Mouse (Mus musculus): ENCODE results near the gene Unc5cl. TPM values are rescaled to one million over a fixed set of nuclear protein-coding genes. Genes with fewer than 3 reads are reported as not detected.

Unc5cl gene
- polyA plus RNA-seq, 1 experiment = 4.7 TPM

- H3K27ac ChIP-seq (ENCODE audit: control insufficient read depth, insufficient read depth, low read depth, low read length, poor library complexity) = no peak overlapping the region
- TF ChIP-seq POLR2A (IDR thresholded peaks at IDR 0.05; ENCODE audit: borderline replicate concordance, control insufficient read depth, low read depth, low read length) = no peak
- no peak for TF ChIP-seq CTCF (IDR thresholded peaks at IDR 0.05; ENCODE audit: control insufficient read depth, insufficient read depth, low read length)
- 86% methylated on average over 7 of the region's 7 CpGs for WGBS
- no peak overlapping the region for H3K4me3 ChIP-seq (replicated peaks; ENCODE audit: control insufficient read depth, low read depth, low read length)
- H3K4me1 ChIP-seq (ENCODE audit: control insufficient read depth, insufficient read depth, low read length) = no peaks in the 10 kb centered on the region; the same call in none of the 2 replicates
Measured at GRCm38 (mm10) chr17:48519046-48519445, 64.3 kb downstream of the Unc5cl start.

GRCm38 (mm10) chr17:48520352-48520751 is 65.7 kb downstream of the Unc5cl start:
- no peak overlapping the region for H3K4me3 ChIP-seq (replicated peaks; ENCODE audit: control insufficient read depth, low read depth, low read length)
- no peak overlapping the region for H3K27ac ChIP-seq (ENCODE audit: control insufficient read depth, insufficient read depth, low read depth, low read length, poor library complexity)
- WGBS = 89% methylated on average over 3 of the region's 3 CpGs
- H3K4me1 ChIP-seq (ENCODE audit: control insufficient read depth, insufficient read depth, low read length) = no peaks in the 10 kb centered on the region; the same call in none of the 2 replicates
- no peak for TF ChIP-seq CTCF (IDR thresholded peaks at IDR 0.05; ENCODE audit: control insufficient read depth, insufficient read depth, low read length)
- no peak for TF ChIP-seq POLR2A (IDR thresholded peaks at IDR 0.05; ENCODE audit: borderline replicate concordance, control insufficient read depth, low read depth, low read length)

DNA sequence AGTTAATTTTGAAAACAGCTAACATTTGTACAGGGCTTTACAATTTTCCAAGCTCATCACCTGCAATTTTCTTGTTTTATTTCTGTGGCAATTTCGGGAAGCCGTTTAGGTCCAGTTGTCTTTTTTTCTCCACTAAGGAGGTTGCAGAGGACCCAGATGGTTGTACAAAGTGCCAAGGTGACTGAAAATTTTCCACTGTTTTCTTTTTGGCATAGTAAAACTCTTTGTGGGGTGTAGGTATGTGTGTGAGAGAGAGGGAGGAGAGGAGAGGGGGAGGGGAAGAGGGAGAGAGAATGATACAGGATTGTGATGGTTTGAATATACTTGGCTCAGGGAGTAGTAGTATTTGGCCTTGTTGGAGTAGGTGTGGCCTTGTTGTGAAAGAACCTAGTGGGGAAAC is 68.4 kb downstream of the Unc5cl start:
- no peak for TF ChIP-seq CTCF (IDR thresholded peaks at IDR 0.05; ENCODE audit: control insufficient read depth, insufficient read depth, low read length)
- no peak for TF ChIP-seq POLR2A (IDR thresholded peaks at IDR 0.05; ENCODE audit: borderline replicate concordance, control insufficient read depth, low read depth, low read length)
- Histone ChIP-seq H3K27ac (ENCODE audit: control insufficient read depth, insufficient read depth, low read depth, low read length, poor library complexity) (no peak overlapping the region), H3K4me1 (ENCODE audit: control insufficient read depth, insufficient read depth, low read length) (no peaks in the 10 kb centered on the region; the same call in none of the 2 replicates), H3K4me3 (replicated peaks; ENCODE audit: control insufficient read depth, low read depth, low read length) (no peak overlapping the region)
- WGBS = 72% methylated on average over 2 of the region's 2 CpGs

DNA sequence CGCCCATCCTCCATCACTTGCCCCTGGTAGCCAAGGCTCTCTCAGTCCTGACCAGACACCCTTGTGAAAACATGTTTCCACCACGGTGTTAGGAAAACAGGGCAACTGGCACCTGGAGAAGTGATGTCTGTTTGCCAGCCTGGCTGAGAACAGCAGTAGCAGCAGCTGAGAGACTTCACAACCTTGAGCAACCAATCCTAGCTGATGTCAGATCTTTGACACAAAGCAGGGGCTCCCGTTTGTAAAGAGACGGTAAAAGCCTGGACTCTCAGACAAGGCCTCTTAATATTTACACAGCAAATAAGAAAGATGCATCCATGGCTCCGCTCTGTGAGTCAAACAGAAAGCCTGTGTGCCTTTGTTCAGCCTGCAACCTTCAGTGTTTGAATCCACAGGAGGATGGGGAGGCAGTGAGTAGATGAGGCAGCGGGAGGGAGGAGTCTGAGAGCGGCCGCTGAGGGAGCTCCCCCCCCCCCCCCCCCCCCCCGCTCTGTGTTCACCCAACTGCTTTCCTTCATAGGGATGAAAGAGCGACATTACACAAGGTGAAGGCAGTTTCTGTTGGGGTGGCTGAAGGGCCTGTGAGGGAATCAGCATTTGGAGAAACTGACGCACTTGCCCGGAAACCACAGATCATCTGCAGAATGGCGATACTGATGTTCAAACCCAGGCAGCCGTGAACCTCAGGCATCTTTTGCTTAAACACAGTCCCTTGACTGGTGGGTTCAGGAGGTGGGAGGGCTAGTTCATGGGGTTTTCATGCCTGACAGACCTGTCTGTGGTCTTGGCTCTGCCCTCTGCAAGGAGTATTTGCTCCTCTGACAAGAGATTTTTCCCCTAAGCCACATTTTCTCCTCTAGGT is 79.4 kb downstream of the Unc5cl start:
- no peak overlapping the region for H3K4me3 ChIP-seq (replicated peaks; ENCODE audit: control insufficient read depth, low read depth, low read length)
- H3K27ac ChIP-seq (ENCODE audit: control insufficient read depth, insufficient read depth, low read depth, low read length, poor library complexity) = no peak overlapping the region
- no peaks in the 10 kb centered on the region; the same call in 1 of the 2 replicates for H3K4me1 ChIP-seq (ENCODE audit: control insufficient read depth, insufficient read depth, low read length)
- TF ChIP-seq POLR2A (IDR thresholded peaks at IDR 0.05; ENCODE audit: borderline replicate concordance, control insufficient read depth, low read depth, low read length) (no peak), CTCF (IDR thresholded peaks at IDR 0.05; ENCODE audit: control insufficient read depth, insufficient read depth, low read length) (no peak)
- 41% methylated on average over 14 of the region's 14 CpGs for WGBS

- Histone ChIP-seq H3K4me3 (replicated peaks; ENCODE audit: control insufficient read depth, low read depth, low read length) (no peak overlapping the region), H3K27ac (ENCODE audit: control insufficient read depth, insufficient read depth, low read depth, low read length, poor library complexity) (no peak overlapping the region), H3K4me1 (ENCODE audit: control insufficient read depth, insufficient read depth, low read length) (no peaks in the 10 kb centered on the region; the same call in 1 of the 2 replicates)
- WGBS = 78% methylated on average over 5 of the region's 5 CpGs
- TF ChIP-seq POLR2A (IDR thresholded peaks at IDR 0.05; ENCODE audit: borderline replicate concordance, control insufficient read depth, low read depth, low read length) = no peak
- peak; percentile 25; the same call in 1 of the 2 replicates for TF ChIP-seq CTCF (IDR thresholded peaks at IDR 0.05; ENCODE audit: control insufficient read depth, insufficient read depth, low read length)
Measured at GRCm38 (mm10) chr17:48538328-48538727, 83.6 kb downstream of the Unc5cl start.

DNA sequence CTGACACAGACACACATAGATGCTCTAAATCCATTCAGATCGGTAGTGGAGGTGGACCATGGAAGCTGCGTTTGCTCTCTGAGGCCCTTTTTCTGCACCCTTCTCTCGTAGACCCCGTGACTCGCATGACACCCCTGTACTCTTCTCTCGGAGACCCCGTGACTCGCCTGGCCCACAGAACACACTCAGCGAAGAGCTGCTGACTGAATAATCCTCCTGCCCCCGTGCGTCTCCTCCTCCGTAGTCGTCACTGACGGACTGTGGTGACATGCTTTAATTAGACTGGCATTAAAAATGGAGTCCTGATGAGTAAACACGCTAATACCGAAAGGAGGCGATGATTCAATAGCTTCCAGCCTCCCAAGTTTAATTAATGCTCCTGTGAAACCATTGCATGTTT is 84.6 kb downstream of the Unc5cl start:
- Histone ChIP-seq H3K4me3 (replicated peaks; ENCODE audit: control insufficient read depth, low read depth, low read length) (no peak overlapping the region), H3K27ac (ENCODE audit: control insufficient read depth, insufficient read depth, low read depth, low read length, poor library complexity) (no peak overlapping the region), H3K4me1 (ENCODE audit: control insufficient read depth, insufficient read depth, low read length) (no peaks in the 10 kb centered on the region)
- WGBS = 89% methylated on average over 17 of the region's 17 CpGs
- TF ChIP-seq CTCF (IDR thresholded peaks at IDR 0.05; ENCODE audit: control insufficient read depth, insufficient read depth, low read length) (no peak), POLR2A (IDR thresholded peaks at IDR 0.05; ENCODE audit: borderline replicate concordance, control insufficient read depth, low read depth, low read length) (no peak)

DNA sequence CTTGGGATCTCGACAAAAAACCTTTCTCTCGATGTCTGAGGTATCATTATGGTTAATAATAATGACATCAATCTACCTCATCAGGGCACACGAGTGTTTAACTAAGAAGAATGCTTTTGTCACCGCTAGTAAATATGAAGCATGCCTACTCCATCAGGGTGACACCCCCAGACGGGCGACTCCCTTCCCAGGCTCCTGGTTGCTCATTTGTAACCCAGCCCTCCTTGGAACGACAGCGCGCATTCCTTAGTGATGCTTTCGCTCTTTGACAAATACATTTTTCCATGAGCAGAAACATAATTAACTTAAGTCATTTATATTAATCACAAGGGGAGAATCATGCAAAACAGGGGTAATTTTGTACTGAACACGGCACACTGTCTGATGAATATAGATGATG is 88.0 kb downstream of the Unc5cl start:
- Histone ChIP-seq H3K4me1 (ENCODE audit: control insufficient read depth, insufficient read depth, low read length) (no peaks in the 10 kb centered on the region), H3K4me3 (replicated peaks; ENCODE audit: control insufficient read depth, low read depth, low read length) (no peak overlapping the region), H3K27ac (ENCODE audit: control insufficient read depth, insufficient read depth, low read depth, low read length, poor library complexity) (no peak overlapping the region)
- 84% methylated on average over 11 of the region's 11 CpGs for WGBS
- TF ChIP-seq CTCF (IDR thresholded peaks at IDR 0.05; ENCODE audit: control insufficient read depth, insufficient read depth, low read length) (no peak), POLR2A (IDR thresholded peaks at IDR 0.05; ENCODE audit: borderline replicate concordance, control insufficient read depth, low read depth, low read length) (no peak)

DNA sequence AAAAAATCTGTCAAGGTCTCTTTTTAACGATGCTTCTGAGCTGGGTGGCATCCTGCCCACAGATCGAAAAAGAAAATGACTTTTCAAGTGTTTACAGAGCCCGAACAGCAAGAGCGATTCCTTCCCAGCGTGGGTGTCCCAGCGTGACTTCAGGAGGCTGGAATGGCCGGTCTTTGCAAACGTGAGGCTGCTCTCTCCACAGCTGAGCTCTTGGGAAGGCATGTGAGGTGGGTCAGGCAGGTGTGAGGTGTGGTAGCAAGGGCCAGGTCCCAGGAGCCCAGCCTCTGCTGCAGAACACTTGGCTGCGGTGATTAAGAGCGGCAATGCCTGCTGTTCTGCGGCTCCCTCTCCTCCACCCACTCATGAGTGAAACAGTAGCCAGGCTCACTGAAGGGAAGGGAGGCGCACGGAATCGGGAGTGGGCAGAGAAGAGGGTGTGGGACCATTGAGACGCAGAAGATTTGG is 88.6 kb downstream of the Unc5cl start:
- Histone ChIP-seq H3K4me3 (replicated peaks; ENCODE audit: control insufficient read depth, low read depth, low read length) (no peak overlapping the region), H3K27ac (ENCODE audit: control insufficient read depth, insufficient read depth, low read depth, low read length, poor library complexity) (no peak overlapping the region), H3K4me1 (ENCODE audit: control insufficient read depth, insufficient read depth, low read length) (no peaks in the 10 kb centered on the region)
- 85% methylated on average over 15 of the region's 15 CpGs for WGBS
- TF ChIP-seq CTCF (IDR thresholded peaks at IDR 0.05; ENCODE audit: control insufficient read depth, insufficient read depth, low read length) (no peak), POLR2A (IDR thresholded peaks at IDR 0.05; ENCODE audit: borderline replicate concordance, control insufficient read depth, low read depth, low read length) (no peak)

Measured in bone marrow, adult 2 months (tissue).